Mouse (Mus musculus): ENCODE results near the gene Pla2g12b. TPM values are rescaled to one million over a fixed set of nuclear protein-coding genes. Genes with fewer than 3 reads are reported as not detected.

Gene Pla2g12b
- polyA plus RNA-seq, 1 experiment from 2014 or later, result not detected

- Histone ChIP-seq H3K27me3 (replicated peaks; ENCODE audit: low read depth, poor library complexity, severe bottlenecking) (no peaks in the 10 kb centered on the region), H3K4me1 (no peaks in the 10 kb centered on the region), H3K27ac (replicated peaks) (no peak overlapping the region), H3K36me3 (replicated peaks) (no peaks in the 10 kb centered on the region), H3K4me3 (no peak overlapping the region), H3K9me3 (no peaks in the 10 kb centered on the region)
- no peak for DNase-seq (ENCODE audit: low spot score)
- 87% methylated on average over 4 of the region's 4 CpGs for WGBS
Observed at GRCm38 (mm10) chr10:59419516-59419915, 16.1 kb downstream of the Pla2g12b start.

GRCm38 (mm10) chr10:59424453-59424852, 21.0 kb downstream of the Pla2g12b start:
- 80% methylated on average over 3 of the region's 3 CpGs for WGBS
- no peaks in the 10 kb centered on the region for H3K27me3 ChIP-seq (replicated peaks; ENCODE audit: low read depth, poor library complexity, severe bottlenecking)
- no peaks in the 10 kb centered on the region for H3K9me3 ChIP-seq
- no peak overlapping the region for H3K27ac ChIP-seq (replicated peaks)
- no peaks in the 10 kb centered on the region for H3K36me3 ChIP-seq (replicated peaks)
- H3K4me3 ChIP-seq, result no peak overlapping the region
- DNase-seq (ENCODE audit: low spot score), result no peak
- no peaks in the 10 kb centered on the region for H3K4me1 ChIP-seq

GRCm38 (mm10) chr10:59425369-59425768, 21.9 kb downstream of the Pla2g12b start:
- DNase-seq (ENCODE audit: low spot score), result no peak
- Histone ChIP-seq H3K36me3 (replicated peaks) (no peaks in the 10 kb centered on the region), H3K9me3 (no peaks in the 10 kb centered on the region), H3K4me1 (peaks cover 3% of the 10 kb centered on the region), H3K27me3 (replicated peaks; ENCODE audit: low read depth, poor library complexity, severe bottlenecking) (no peaks in the 10 kb centered on the region), H3K27ac (replicated peaks) (no peak overlapping the region), H3K4me3 (no peak overlapping the region)
- WGBS, result 94% methylated on average over 7 of the region's 7 CpGs

- H3K9me3 ChIP-seq, result no peaks in the 10 kb centered on the region
- peaks cover 8% of the 10 kb centered on the region for H3K4me1 ChIP-seq
- no peak for DNase-seq (ENCODE audit: low spot score)
- H3K27ac ChIP-seq (replicated peaks), result no peak overlapping the region
- 61% methylated on average over 4 of the region's 4 CpGs for WGBS
- no peaks in the 10 kb centered on the region for H3K36me3 ChIP-seq (replicated peaks)
- H3K4me3 ChIP-seq, result no peak overlapping the region
- H3K27me3 ChIP-seq (replicated peaks; ENCODE audit: low read depth, poor library complexity, severe bottlenecking), result no peaks in the 10 kb centered on the region
Observed at GRCm38 (mm10) chr10:59426371-59426770, 22.9 kb downstream of the Pla2g12b start.

- DNase-seq (ENCODE audit: low spot score), result no peak
- H3K27ac ChIP-seq (replicated peaks), result no peak overlapping the region
- no peak overlapping the region for H3K4me3 ChIP-seq
- WGBS, result 88% methylated on average over 16 of the region's 16 CpGs
- H3K36me3 ChIP-seq (replicated peaks), result no peaks in the 10 kb centered on the region
- peaks cover 8% of the 10 kb centered on the region for H3K4me1 ChIP-seq
- no peaks in the 10 kb centered on the region for H3K27me3 ChIP-seq (replicated peaks; ENCODE audit: low read depth, poor library complexity, severe bottlenecking)
- H3K9me3 ChIP-seq, result no peaks in the 10 kb centered on the region
Observed at GRCm38 (mm10) chr10:59429448-59430135, 26.1 kb downstream of the Pla2g12b start.

- no peaks in the 10 kb centered on the region for H3K27me3 ChIP-seq (replicated peaks; ENCODE audit: low read depth, poor library complexity, severe bottlenecking)
- no peaks in the 10 kb centered on the region for H3K9me3 ChIP-seq
- no peaks in the 10 kb centered on the region for H3K36me3 ChIP-seq (replicated peaks)
- no peak overlapping the region for H3K27ac ChIP-seq (replicated peaks)
- 69% methylated on average over 6 of the region's 6 CpGs for WGBS
- no peak overlapping the region for H3K4me3 ChIP-seq
- no peak for DNase-seq (ENCODE audit: low spot score)
- H3K4me1 ChIP-seq, result peaks cover 8% of the 10 kb centered on the region
Observed at GRCm38 (mm10) chr10:59430701-59431218, 27.3 kb downstream of the Pla2g12b start.

GRCm38 (mm10) chr10:59435746-59436145, 32.3 kb downstream of the Pla2g12b start:
- Histone ChIP-seq H3K27me3 (replicated peaks; ENCODE audit: low read depth, poor library complexity, severe bottlenecking) (no peaks in the 10 kb centered on the region), H3K27ac (replicated peaks) (no peak overlapping the region), H3K36me3 (replicated peaks) (no peaks in the 10 kb centered on the region), H3K9me3 (no peaks in the 10 kb centered on the region), H3K4me1 (peaks cover 1% of the 10 kb centered on the region), H3K4me3 (no peak overlapping the region)
- no peak for DNase-seq (ENCODE audit: low spot score)
- WGBS, result 95% methylated on average over 18 of the region's 18 CpGs

- Histone ChIP-seq H3K27ac (replicated peaks) (no peak overlapping the region), H3K4me3 (no peak overlapping the region), H3K4me1 (peaks cover 12% of the 10 kb centered on the region), H3K9me3 (no peaks in the 10 kb centered on the region), H3K36me3 (replicated peaks) (no peaks in the 10 kb centered on the region), H3K27me3 (replicated peaks; ENCODE audit: low read depth, poor library complexity, severe bottlenecking) (no peaks in the 10 kb centered on the region)
- 93% methylated on average over 12 of the region's 12 CpGs for WGBS
- no peak for DNase-seq (ENCODE audit: low spot score)
Observed at GRCm38 (mm10) chr10:59438651-59439050, 35.2 kb downstream of the Pla2g12b start.

GRCm38 (mm10) chr10:59439508-59439931, 36.1 kb downstream of the Pla2g12b start:
- Histone ChIP-seq H3K27me3 (replicated peaks; ENCODE audit: low read depth, poor library complexity, severe bottlenecking) (no peaks in the 10 kb centered on the region), H3K4me1 (peaks cover 19% of the 10 kb centered on the region), H3K4me3 (no peak overlapping the region), H3K36me3 (replicated peaks) (no peaks in the 10 kb centered on the region), H3K27ac (replicated peaks) (no peak overlapping the region), H3K9me3 (no peaks in the 10 kb centered on the region)
- DNase-seq (ENCODE audit: low spot score), result no peak
- 50% methylated on average over 5 of the region's 5 CpGs for WGBS

GRCm38 (mm10) chr10:59440177-59440576, 36.7 kb downstream of the Pla2g12b start:
- no peaks in the 10 kb centered on the region for H3K36me3 ChIP-seq (replicated peaks)
- H3K9me3 ChIP-seq, result no peaks in the 10 kb centered on the region
- no peak overlapping the region for H3K4me3 ChIP-seq
- WGBS, result 69% methylated on average over 6 of the region's 6 CpGs
- peaks cover 24% of the 10 kb centered on the region for H3K4me1 ChIP-seq
- no peak for DNase-seq (ENCODE audit: low spot score)
- no peaks in the 10 kb centered on the region for H3K27me3 ChIP-seq (replicated peaks; ENCODE audit: low read depth, poor library complexity, severe bottlenecking)
- H3K27ac ChIP-seq (replicated peaks), result no peak overlapping the region

GRCm38 (mm10) chr10:59441735-59442134, 38.3 kb downstream of the Pla2g12b start, which contains the start of gene Oit3:
Oit3 (minus strand) TSS chr10:59441778.
- no peaks in the 10 kb centered on the region for H3K27me3 ChIP-seq (replicated peaks; ENCODE audit: low read depth, poor library complexity, severe bottlenecking)
- 86% methylated on average over 11 of the region's 11 CpGs for WGBS
- H3K36me3 ChIP-seq (replicated peaks), result no peaks in the 10 kb centered on the region
- H3K9me3 ChIP-seq, result no peaks in the 10 kb centered on the region
- DNase-seq (ENCODE audit: low spot score), result no peak
- no peak within 1 kb of the TSS for H3K27ac ChIP-seq (replicated peaks)
- peaks cover 24% of the 10 kb centered on the region for H3K4me1 ChIP-seq
- H3K4me3 ChIP-seq, result no peak within 1 kb of the TSS

GRCm38 (mm10) chr10:59443212-59443611, 39.8 kb downstream of the Pla2g12b start:
- no peaks in the 10 kb centered on the region for H3K27me3 ChIP-seq (replicated peaks; ENCODE audit: low read depth, poor library complexity, severe bottlenecking)
- WGBS, result 51% methylated on average over 7 of the region's 7 CpGs
- H3K36me3 ChIP-seq (replicated peaks), result no peaks in the 10 kb centered on the region
- H3K27ac ChIP-seq (replicated peaks), result no peak overlapping the region
- H3K4me3 ChIP-seq, result no peak overlapping the region
- peaks cover 26% of the 10 kb centered on the region for H3K4me1 ChIP-seq
- no peak for DNase-seq (ENCODE audit: low spot score)
- no peaks in the 10 kb centered on the region for H3K9me3 ChIP-seq

- WGBS, result 85% methylated on average over 3 of the region's 3 CpGs
- no peaks in the 10 kb centered on the region for H3K9me3 ChIP-seq
- H3K27ac ChIP-seq (replicated peaks), result no peak overlapping the region
- H3K27me3 ChIP-seq (replicated peaks; ENCODE audit: low read depth, poor library complexity, severe bottlenecking), result no peaks in the 10 kb centered on the region
- no peaks in the 10 kb centered on the region for H3K36me3 ChIP-seq (replicated peaks)
- no peak for DNase-seq (ENCODE audit: low spot score)
- H3K4me1 ChIP-seq, result peaks cover 26% of the 10 kb centered on the region
- no peak overlapping the region for H3K4me3 ChIP-seq
Observed at GRCm38 (mm10) chr10:59444106-59444505, 40.6 kb downstream of the Pla2g12b start.

All from embryonic facial prominence, embryonic 10.5 days (tissue).